Mouse (Mus musculus) neural tube, embryonic 11.5 days (tissue): ENCODE data around the gene Kctd17. TPM values are rescaled to one million over a fixed set of nuclear protein-coding genes. Genes with fewer than 3 reads are reported as not detected.

Source experiments
- ATAC-seq: fragments of 200-750 bp; cut with Nextera tagmentation; 2 replicates; pipeline ENCODE4 v1.8.0; 2017; ENCODE audit warnings: moderate number of reproducible peaks, mild to moderate bottlenecking, moderate TSS enrichment, moderate library complexity; ENCODE audit not compliant: insufficient read depth, low FRiP score, low TSS enrichment
- DNase-seq: peaks from one replicate; pipeline ENCODE4 v3.0.0-alpha.2; 2015; ENCODE audit warnings: low spot score
- H3K27ac ChIP-seq: fragments of 300-500 bp; sonication (generic); 2 replicates; pipeline ENCODE4 v1.5.1; 2014; ENCODE audit warnings: low read depth, mild to moderate bottlenecking, low read length
- H3K27me3 ChIP-seq: fragments of 300-500 bp; sonication (generic); 2 replicates; pipeline ENCODE4 v1.6.1; 2014; ENCODE audit warnings: mild to moderate bottlenecking, low read length, mixed read lengths; ENCODE audit not compliant: control insufficient read depth, insufficient read depth
- H3K36me3 ChIP-seq: fragments of 300-500 bp; sonication (generic); 2 replicates; pipeline ENCODE4 v1.6.1; 2014; ENCODE audit warnings: mild to moderate bottlenecking, low read length, moderate library complexity, mixed read lengths; ENCODE audit not compliant: control insufficient read depth, insufficient read depth
- H3K4me1 ChIP-seq: fragments of 300-500 bp; sonication (generic); 2 replicates; pipeline ENCODE4 v1.6.1; 2014; ENCODE audit warnings: low read length, mixed read lengths; ENCODE audit not compliant: control insufficient read depth, insufficient read depth
- H3K4me2 ChIP-seq: fragments of 300-500 bp; sonication (generic); 2 replicates; pipeline ENCODE4 v1.6.1; 2014; ENCODE audit warnings: low read depth, mild to moderate bottlenecking, moderate library complexity
- H3K4me3 ChIP-seq: fragments of 300-500 bp; sonication (generic); 2 replicates; pipeline ENCODE4 v1.5.1; 2014; ENCODE audit warnings: low read depth, low read length
- H3K9ac ChIP-seq: fragments of 300-500 bp; sonication (generic); 2 replicates; pipeline ENCODE4 v1.6.1; 2014; ENCODE audit warnings: mild to moderate bottlenecking, low read length
- H3K9me3 ChIP-seq: fragments of 300-500 bp; sonication (generic); 2 replicates; pipeline ENCODE4 v1.6.1; 2016; ENCODE audit warnings: low read length; ENCODE audit not compliant: control insufficient read depth
- WGBS: fragments of 180-500 bp; shearing (Covaris S2); extraction: QIAGEN DNeasy Blood & Tissue Kit; methylation state at CpG from one replicate; pipeline ENCODE4 v1.1.7; 2014; 5-methylcytosine and 5-hydroxymethylcytosine counted together
- polyA plus RNA-seq: library from polyadenylated mRNA; unstranded; fragments of >200 nt; fragmentation: Nextera tagmentation; extraction: Ambion mirVana; gene quantifications from 2 replicates; pipeline ENCODE4 v1.2.1, GENCODE M21; 2014

Kctd17 gene
- polyA plus RNA-seq, 1 experiment from 2014 or later, result 78.1 TPM

- no peak overlapping the region for H3K4me3 ChIP-seq
- no peak for DNase-seq
Measured at GRCm38 (mm10) chr15:78478073-78478472, 49.7 kb downstream of the Kctd17 start.

GRCm38 (mm10) chr15:78479470-78479869, 51.1 kb downstream of the Kctd17 start:
- no peaks in the 10 kb centered on the region for H3K4me1 ChIP-seq
- 81% methylated on average over 5 of the region's 5 CpGs for WGBS
- H3K4me2 ChIP-seq, result no peak overlapping the region
- no peaks in the 10 kb centered on the region for H3K36me3 ChIP-seq
- H3K9ac ChIP-seq, result no peak overlapping the region
- no peak for DNase-seq
- no peaks in the 10 kb centered on the region for H3K9me3 ChIP-seq
- no peak overlapping the region for H3K4me3 ChIP-seq
- ATAC-seq, result no peak
- H3K27ac ChIP-seq, result no peak overlapping the region
- no peaks in the 10 kb centered on the region for H3K27me3 ChIP-seq

More at GRCm38 (mm10) chr15:78478073-78478472, 49.7 kb downstream of the Kctd17 start:
- no peaks in the 10 kb centered on the region for H3K36me3 ChIP-seq
- no peaks in the 10 kb centered on the region for H3K4me1 ChIP-seq
- 84% methylated on average over 4 of the region's 4 CpGs for WGBS
- ATAC-seq, result no peak
- H3K9ac ChIP-seq, result no peak overlapping the region
- H3K9me3 ChIP-seq, result no peaks in the 10 kb centered on the region
- H3K27me3 ChIP-seq, result no peaks in the 10 kb centered on the region
- H3K27ac ChIP-seq, result no peak overlapping the region
- H3K4me2 ChIP-seq, result no peak overlapping the region

DNA sequence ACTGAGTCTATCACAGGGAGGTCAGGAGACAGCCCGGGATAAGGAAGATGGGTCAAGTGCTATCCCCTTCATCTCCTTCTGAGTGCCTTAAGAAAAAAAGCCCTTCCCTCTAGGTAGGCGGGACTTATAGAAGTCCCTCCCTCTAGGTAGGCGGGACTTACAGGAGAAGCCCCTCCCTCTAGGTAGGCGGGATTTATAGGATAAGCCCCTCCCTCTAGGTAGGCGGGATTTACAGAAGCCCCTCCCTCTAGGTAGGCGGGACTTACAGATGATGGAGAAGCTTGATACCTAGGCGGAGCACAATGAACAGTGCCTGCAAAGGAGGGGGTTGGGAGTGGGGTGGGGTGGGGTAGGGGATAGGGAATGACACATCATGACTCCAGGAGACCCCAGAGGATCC, 51.7 kb downstream of the Kctd17 start:
- no peaks in the 10 kb centered on the region for H3K9me3 ChIP-seq
- 69% methylated on average over 7 of the region's 7 CpGs for WGBS
- H3K4me2 ChIP-seq, result no peak overlapping the region
- no peak overlapping the region for H3K9ac ChIP-seq
- H3K27me3 ChIP-seq, result no peaks in the 10 kb centered on the region
- ATAC-seq (no peak), DNase-seq (no peak)
- no peak overlapping the region for H3K27ac ChIP-seq
- H3K36me3 ChIP-seq, result no peaks in the 10 kb centered on the region
- no peaks in the 10 kb centered on the region for H3K4me1 ChIP-seq
- no peak overlapping the region for H3K4me3 ChIP-seq

GRCm38 (mm10) chr15:78480991-78481390, 52.6 kb downstream of the Kctd17 start:
- Histone ChIP-seq H3K4me2 (no peak overlapping the region), H3K4me1 (no peaks in the 10 kb centered on the region), H3K9ac (no peak overlapping the region), H3K27me3 (no peaks in the 10 kb centered on the region), H3K27ac (no peak overlapping the region), H3K4me3 (no peak overlapping the region), H3K36me3 (no peaks in the 10 kb centered on the region), H3K9me3 (no peaks in the 10 kb centered on the region)
- WGBS, result 75% methylated on average over 2 of the region's 2 CpGs
- DNase-seq, result no peak
- no peak for ATAC-seq

GRCm38 (mm10) chr15:78481448-78482000, 53.2 kb downstream of the Kctd17 start:
- Histone ChIP-seq H3K4me3 (no peak overlapping the region), H3K36me3 (no peaks in the 10 kb centered on the region), H3K4me1 (no peaks in the 10 kb centered on the region), H3K9ac (no peak overlapping the region), H3K4me2 (no peak overlapping the region), H3K9me3 (no peaks in the 10 kb centered on the region), H3K27ac (no peak overlapping the region), H3K27me3 (no peaks in the 10 kb centered on the region)
- DNase-seq, result no peak
- 58% methylated on average over 9 of the region's 9 CpGs for WGBS
- ATAC-seq, result no peak

DNA sequence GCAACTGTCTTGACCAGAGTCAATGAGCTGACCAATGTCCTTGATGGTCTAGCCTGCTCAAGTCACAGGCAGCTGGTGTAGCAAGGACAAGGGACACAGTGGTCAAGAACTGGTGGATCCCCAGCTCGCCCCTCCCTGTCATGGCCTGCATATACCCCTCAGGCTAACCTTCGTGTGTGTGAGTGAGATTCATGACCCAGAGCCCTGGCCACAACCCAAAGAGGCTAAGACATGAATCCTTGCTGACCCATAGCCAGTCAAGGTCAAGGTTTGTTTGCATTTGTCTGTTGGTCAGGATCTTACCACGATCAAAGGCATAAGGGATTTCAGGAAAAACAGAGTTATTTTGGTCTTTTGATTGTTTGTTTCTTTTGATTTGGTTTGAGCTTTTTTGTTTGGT, 54.2 kb downstream of the Kctd17 start:
- Histone ChIP-seq H3K9me3 (no peaks in the 10 kb centered on the region), H3K36me3 (no peaks in the 10 kb centered on the region), H3K27ac (no peak overlapping the region), H3K9ac (no peak overlapping the region), H3K27me3 (no peaks in the 10 kb centered on the region), H3K4me1 (no peaks in the 10 kb centered on the region), H3K4me2 (no peak overlapping the region), H3K4me3 (no peak overlapping the region)
- ATAC-seq (no peak), DNase-seq (no peak)
- 79% methylated on average over 3 of the region's 3 CpGs for WGBS

- Histone ChIP-seq H3K27me3 (no peaks in the 10 kb centered on the region), H3K9ac (no peak overlapping the region), H3K9me3 (no peaks in the 10 kb centered on the region), H3K27ac (no peak overlapping the region), H3K36me3 (no peaks in the 10 kb centered on the region), H3K4me3 (no peak overlapping the region), H3K4me1 (no peaks in the 10 kb centered on the region), H3K4me2 (no peak overlapping the region)
- ATAC-seq (no peak), DNase-seq (no peak)
- 82% methylated on average over 4 of the region's 4 CpGs for WGBS
Measured at GRCm38 (mm10) chr15:78483311-78483710, 54.9 kb downstream of the Kctd17 start.

- no peak for ATAC-seq
- 74% methylated on average over 1 of the region's 1 CpGs for WGBS
- Histone ChIP-seq H3K9me3 (no peaks in the 10 kb centered on the region), H3K4me1 (no peaks in the 10 kb centered on the region), H3K4me2 (no peak overlapping the region), H3K27me3 (no peaks in the 10 kb centered on the region), H3K27ac (no peak overlapping the region), H3K9ac (no peak overlapping the region), H3K36me3 (no peaks in the 10 kb centered on the region), H3K4me3 (no peak overlapping the region)
- DNase-seq, result no peak
Measured at GRCm38 (mm10) chr15:78486564-78486963, 58.2 kb downstream of the Kctd17 start.

DNA sequence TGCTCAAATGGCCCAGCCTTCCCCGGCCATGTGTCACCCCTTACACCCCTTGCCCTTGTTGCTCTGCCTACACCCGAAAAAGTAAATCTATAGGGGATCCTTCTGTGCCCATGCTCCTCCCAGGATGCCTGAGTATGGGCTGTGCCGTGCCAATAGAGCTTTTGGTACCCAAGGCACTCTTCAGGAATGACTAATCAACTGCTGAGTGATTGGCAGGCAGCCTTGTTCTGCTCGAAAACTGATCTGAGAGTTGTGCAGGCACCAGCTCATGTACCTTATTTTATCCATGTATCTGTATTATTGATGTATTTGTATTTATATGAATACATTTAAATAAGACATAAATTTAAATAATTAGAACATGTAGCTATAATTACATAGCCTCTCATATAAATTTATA, 58.7 kb downstream of the Kctd17 start:
- ATAC-seq (no peak), DNase-seq (no peak)
- H3K27ac ChIP-seq, result no peak overlapping the region
- no peaks in the 10 kb centered on the region for H3K9me3 ChIP-seq
- H3K9ac ChIP-seq, result no peak overlapping the region
- WGBS, result 76% methylated on average over 4 of the region's 4 CpGs
- H3K4me2 ChIP-seq, result no peak overlapping the region
- no peaks in the 10 kb centered on the region for H3K27me3 ChIP-seq
- H3K4me1 ChIP-seq, result no peaks in the 10 kb centered on the region
- H3K4me3 ChIP-seq, result no peak overlapping the region
- no peaks in the 10 kb centered on the region for H3K36me3 ChIP-seq
